18 mouse cellular contexts compared by ENCODE assay signal in the genomic region with DNA sequence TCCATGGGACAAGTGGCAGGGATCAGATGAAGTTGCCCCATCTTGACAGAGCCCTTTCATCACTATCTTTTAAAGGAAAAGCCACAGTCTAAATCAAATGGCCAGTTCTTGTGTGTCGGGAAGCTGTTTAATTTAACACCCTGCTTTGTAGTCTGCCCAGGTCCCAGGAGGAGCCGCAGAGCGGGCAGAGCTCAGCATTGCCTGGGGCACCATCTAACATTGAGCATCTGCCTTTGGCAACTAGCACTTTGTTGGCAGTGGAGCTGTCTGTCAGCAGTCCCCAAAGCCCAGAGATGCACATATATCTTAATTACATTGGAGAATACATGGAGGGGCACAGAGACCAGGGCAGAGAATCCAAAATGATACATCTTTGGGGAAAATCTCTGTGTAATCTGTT.
A peak's percentile ranks its signal among the peaks of the same experiment; 100 is the strongest.
DNase-seq lines count a peak whose midpoint lies in the region; ATAC-seq and TF ChIP-seq lines count a peak whose summit lies in the region.
"Had no signal": no experiment of that assay in that cellular context is flagged by ENCODE, and none has a peak within 500 bp of the region (broad histone marks: within the 10 kb centered on the region; RNA-seq: fewer than 3 reads in every experiment).

No protein-coding gene starts in this region.

- DNase-seq in forebrain, embryonic 14.5 days (ENCODE audit: low spot score), result peak; percentile 60
- DNase-seq in midbrain, embryonic 11.5 days (ENCODE audit: low spot score, missing footprints), result no peak
- no peak for DNase-seq in layer of hippocampus, adult 2 months (ENCODE audit: low spot score in 2 of 2)
- DNase-seq: adrenal gland, postnatal 25 days; cerebellum, adult 18-20 months; gastrocnemius, postnatal 10 days; heart, adult 18-20 months; liver; thymus, adult 2 months had no signal

- no peak for TF ChIP-seq CTCF in layer of hippocampus, adult 2 months (conservative IDR thresholded peaks at IDR 0.05)

- 29% methylated on average over 3 of the region's 3 CpGs for WGBS in forebrain, embryonic 14.5 days
- WGBS in forebrain, embryonic 12.5 days, result 46% methylated on average over 3 of the region's 3 CpGs
- WGBS in midbrain, embryonic 12.5 days, result 43% methylated on average over 3 of the region's 3 CpGs
- 69% methylated on average over 3 of the region's 3 CpGs for WGBS in midbrain, embryonic 11.5 days
- 23% methylated on average over 3 of the region's 3 CpGs for WGBS in hindbrain, embryonic 16.5 days
- WGBS in neural tube, embryonic 15.5 days, result 7% methylated on average over 3 of the region's 3 CpGs

- no peak overlapping the region for H3K4me3 ChIP-seq in forebrain, embryonic 14.5 days (ENCODE audit: low read depth, low read length)
- H3K4me3 ChIP-seq in forebrain, embryonic 12.5 days (replicated peaks), result no peak overlapping the region
- H3K4me3 ChIP-seq in midbrain, embryonic 12.5 days, result no peak overlapping the region
- H3K4me3 ChIP-seq in midbrain, embryonic 11.5 days (ENCODE audit: low read depth, low read length), result no peak overlapping the region
- no peak overlapping the region for H3K4me3 ChIP-seq in hindbrain, embryonic 16.5 days (ENCODE audit: low read length)
- no peak overlapping the region for H3K4me3 ChIP-seq in neural tube, embryonic 15.5 days (replicated peaks)
- no peak overlapping the region for H3K4me3 ChIP-seq in layer of hippocampus, adult 2 months
- H3K4me3 ChIP-seq: embryonic facial prominence, embryonic 12.5 days; erythroblast, embryonic 14.5 days; stomach, embryonic 15.5 days had no signal

- no peak overlapping the region for H3K27ac ChIP-seq in forebrain, embryonic 14.5 days (ENCODE audit: low read depth, low read length)
- H3K27ac ChIP-seq in forebrain, embryonic 12.5 days, result no peak overlapping the region
- H3K27ac ChIP-seq in midbrain, embryonic 12.5 days (replicated peaks), result peak overlapping the region; percentile 52; the same call in 1 of the 2 replicates
- H3K27ac ChIP-seq in midbrain, embryonic 11.5 days (ENCODE audit: low read depth, low read length), result no peak overlapping the region
- no peak overlapping the region for H3K27ac ChIP-seq in hindbrain, embryonic 16.5 days (ENCODE audit: low read depth, low read length)
- H3K27ac ChIP-seq in neural tube, embryonic 15.5 days (replicated peaks), result peak overlapping the region; percentile 30; the same call in 1 of the 2 replicates
- H3K27ac ChIP-seq in layer of hippocampus, adult 2 months, result no peak overlapping the region
- H3K27ac ChIP-seq: embryonic facial prominence, embryonic 12.5 days; stomach, embryonic 15.5 days had no signal

- H3K9ac ChIP-seq in forebrain, embryonic 14.5 days (ENCODE audit: low read length), result no peak overlapping the region
- H3K9ac ChIP-seq in forebrain, embryonic 12.5 days, result no peak overlapping the region
- H3K9ac ChIP-seq in midbrain, embryonic 12.5 days (replicated peaks), result no peak overlapping the region
- no peak overlapping the region for H3K9ac ChIP-seq in midbrain, embryonic 11.5 days (ENCODE audit: low read length)
- H3K9ac ChIP-seq in hindbrain, embryonic 16.5 days (ENCODE audit: low read depth, low read length), result no peak overlapping the region
- H3K9ac ChIP-seq in neural tube, embryonic 15.5 days (replicated peaks), result no peak overlapping the region
- H3K9ac ChIP-seq: embryonic facial prominence, embryonic 12.5 days; stomach, embryonic 15.5 days had no signal

- H3K27me3 ChIP-seq in forebrain, embryonic 14.5 days (replicated peaks; ENCODE audit: control insufficient read depth, insufficient read depth, low read length), result no peaks in the 10 kb centered on the region
- H3K27me3 ChIP-seq in forebrain, embryonic 12.5 days, result no peaks in the 10 kb centered on the region; the same call in 1 of the 2 replicates
- no peaks in the 10 kb centered on the region for H3K27me3 ChIP-seq in midbrain, embryonic 12.5 days
- no peaks in the 10 kb centered on the region for H3K27me3 ChIP-seq in midbrain, embryonic 11.5 days (ENCODE audit: control insufficient read depth, insufficient read depth, low read length)
- no peaks in the 10 kb centered on the region for H3K27me3 ChIP-seq in hindbrain, embryonic 16.5 days (replicated peaks; ENCODE audit: control insufficient read depth, insufficient read depth, low read length)
- H3K27me3 ChIP-seq in neural tube, embryonic 15.5 days (replicated peaks), result no peaks in the 10 kb centered on the region
- H3K27me3 ChIP-seq: embryonic facial prominence, embryonic 12.5 days; stomach, embryonic 15.5 days had no signal

- H3K4me1 ChIP-seq in forebrain, embryonic 14.5 days (ENCODE audit: control insufficient read depth, insufficient read depth, low read length), result peaks cover 12% of the 10 kb centered on the region
- peaks cover 21% of the 10 kb centered on the region for H3K4me1 ChIP-seq in forebrain, embryonic 12.5 days
- peaks cover 18% of the 10 kb centered on the region for H3K4me1 ChIP-seq in midbrain, embryonic 12.5 days
- no peaks in the 10 kb centered on the region for H3K4me1 ChIP-seq in midbrain, embryonic 11.5 days (ENCODE audit: control insufficient read depth, insufficient read depth, low read length)
- peaks cover 7% of the 10 kb centered on the region for H3K4me1 ChIP-seq in hindbrain, embryonic 16.5 days (ENCODE audit: control insufficient read depth, insufficient read depth, low read depth, low read length)
- H3K4me1 ChIP-seq in neural tube, embryonic 15.5 days, result peaks cover 8% of the 10 kb centered on the region
- H3K4me1 ChIP-seq: stomach, embryonic 15.5 days had no signal

- peak; percentile 63; the same call in 1 of the 2 replicates for ATAC-seq in forebrain, embryonic 14.5 days
- no peak for ATAC-seq in forebrain, embryonic 12.5 days (ENCODE audit: low FRiP score)
- ATAC-seq in midbrain, embryonic 12.5 days (ENCODE audit: low FRiP score, low read depth), result peak; percentile 30; the same call in 1 of the 2 replicates
- no peak for ATAC-seq in midbrain, embryonic 11.5 days (ENCODE audit: low FRiP score)
- peak; percentile 63 for ATAC-seq in hindbrain, embryonic 16.5 days
- no peak for ATAC-seq in neural tube, embryonic 15.5 days (ENCODE audit: low FRiP score)
- ATAC-seq: intestine, postnatal 0 days; lung, postnatal 0 days had no signal

- no peaks in the 10 kb centered on the region for H3K36me3 ChIP-seq in forebrain, embryonic 14.5 days (ENCODE audit: control insufficient read depth, insufficient read depth, low read length)
- H3K36me3 ChIP-seq in forebrain, embryonic 12.5 days (replicated peaks), result no peaks in the 10 kb centered on the region
- H3K36me3 ChIP-seq in midbrain, embryonic 12.5 days, result no peaks in the 10 kb centered on the region
- no peaks in the 10 kb centered on the region for H3K36me3 ChIP-seq in midbrain, embryonic 11.5 days (ENCODE audit: control insufficient read depth, insufficient read depth, low read length)
- H3K36me3 ChIP-seq in hindbrain, embryonic 16.5 days (ENCODE audit: control insufficient read depth, insufficient read depth, low read length), result no peaks in the 10 kb centered on the region
- H3K36me3 ChIP-seq in neural tube, embryonic 15.5 days, result no peaks in the 10 kb centered on the region
- H3K36me3 ChIP-seq: embryonic facial prominence, embryonic 12.5 days; stomach, embryonic 15.5 days had no signal

- H3K4me2 ChIP-seq in forebrain, embryonic 14.5 days (ENCODE audit: low read length), result no peak overlapping the region
- no peak overlapping the region for H3K4me2 ChIP-seq in forebrain, embryonic 12.5 days
- H3K4me2 ChIP-seq in midbrain, embryonic 12.5 days (replicated peaks), result no peak overlapping the region
- no peak overlapping the region for H3K4me2 ChIP-seq in midbrain, embryonic 11.5 days
- H3K4me2 ChIP-seq in hindbrain, embryonic 16.5 days (ENCODE audit: low read length), result no peak overlapping the region; the same call in 1 of the 2 replicates
- H3K4me2 ChIP-seq in neural tube, embryonic 15.5 days, result no peak overlapping the region
- H3K4me2 ChIP-seq: embryonic facial prominence, embryonic 12.5 days; stomach, embryonic 15.5 days had no signal

- H3K9me3 ChIP-seq in forebrain, embryonic 14.5 days (replicated peaks; ENCODE audit: control insufficient read depth, low read length), result no peaks in the 10 kb centered on the region
- H3K9me3 ChIP-seq in forebrain, embryonic 12.5 days, result no peaks in the 10 kb centered on the region
- H3K9me3 ChIP-seq in midbrain, embryonic 12.5 days, result no peaks in the 10 kb centered on the region
- no peaks in the 10 kb centered on the region for H3K9me3 ChIP-seq in midbrain, embryonic 11.5 days (ENCODE audit: control insufficient read depth, low read length)
- no peaks in the 10 kb centered on the region for H3K9me3 ChIP-seq in hindbrain, embryonic 16.5 days (ENCODE audit: control insufficient read depth, low read length)
- H3K9me3 ChIP-seq in neural tube, embryonic 15.5 days (replicated peaks), result no peaks in the 10 kb centered on the region
- H3K9me3 ChIP-seq: embryonic facial prominence, embryonic 12.5 days; stomach, embryonic 15.5 days had no signal

Comparison
In these comparisons a context has a peak if more than half of its experiments do, and no peak if none do; other contexts are left out.
1. ATAC-seq: peak in forebrain, embryonic 14.5 days (single experiment), midbrain, embryonic 12.5 days (single experiment) and hindbrain, embryonic 16.5 days (single experiment); none in forebrain, embryonic 12.5 days (single experiment), midbrain, embryonic 11.5 days (single experiment) and neural tube, embryonic 15.5 days (single experiment).
2. H3K27ac ChIP-seq: peak in midbrain, embryonic 12.5 days (single experiment) and neural tube, embryonic 15.5 days (single experiment); none in forebrain, embryonic 14.5 days (single experiment), forebrain, embryonic 12.5 days (single experiment), midbrain, embryonic 11.5 days (single experiment), hindbrain, embryonic 16.5 days (single experiment) and layer of hippocampus, adult 2 months (single experiment).